Mouse (Mus musculus) intestine, embryonic 16.5 days (tissue): ENCODE data around the gene Camsap2. TPM values are rescaled to one million over a fixed set of nuclear protein-coding genes. Genes with fewer than 3 reads are reported as not detected.

Experiments used
- ATAC-seq: fragments of 200-750 bp; cut with Nextera tagmentation; 2 replicates; pipeline ENCODE4 v1.8.0; 2017; ENCODE audit warnings: moderate TSS enrichment, moderate library complexity
- H3K27ac ChIP-seq: fragments of 300-500 bp; sonication (generic); 2 replicates; pipeline ENCODE4 v1.5.1; 2014; ENCODE audit warnings: mild to moderate bottlenecking, low read length
- H3K27me3 ChIP-seq: fragments of 300-500 bp; sonication (generic); replicated peaks from 2 replicates; pipeline ENCODE4 v1.6.1; 2014; ENCODE audit warnings: low read length, control low read depth, mixed read lengths; ENCODE audit not compliant: control insufficient read depth, insufficient read depth
- H3K36me3 ChIP-seq: fragments of 300-500 bp; sonication (generic); 2 replicates; pipeline ENCODE4 v1.6.1; 2014; ENCODE audit warnings: low read length, control low read depth; ENCODE audit not compliant: control insufficient read depth, insufficient read depth
- H3K4me1 ChIP-seq: fragments of 300-500 bp; sonication (generic); 2 replicates; pipeline ENCODE4 v1.6.1; 2014; ENCODE audit warnings: low read length, control low read depth, mixed read lengths; ENCODE audit not compliant: control insufficient read depth, insufficient read depth
- H3K4me2 ChIP-seq: fragments of 300-500 bp; sonication (generic); 2 replicates; pipeline ENCODE4 v1.6.1; 2014; ENCODE audit warnings: low read depth, low read length, control low read depth
- H3K4me3 ChIP-seq: fragments of 300-500 bp; sonication (generic); 2 replicates; pipeline ENCODE4 v1.5.1; 2014; ENCODE audit warnings: mild to moderate bottlenecking, low read length
- H3K9ac ChIP-seq: fragments of 300-500 bp; sonication (generic); 2 replicates; pipeline ENCODE4 v1.6.1; 2014; ENCODE audit warnings: low read depth, low read length
- H3K9me3 ChIP-seq: fragments of 300-500 bp; sonication (generic); 2 replicates; pipeline ENCODE4 v1.6.1; 2016; ENCODE audit warnings: low read length, control low read depth; ENCODE audit not compliant: control insufficient read depth
- WGBS: fragments of 180-500 bp; shearing (Covaris S2); extraction: QIAGEN DNeasy Blood & Tissue Kit; methylation state at CpG from one replicate; pipeline ENCODE4 v1.1.7; 2014; 5-methylcytosine and 5-hydroxymethylcytosine counted together
- polyA plus RNA-seq: library from polyadenylated mRNA; unstranded; fragments of >200 nt; fragmentation: Nextera tagmentation; extraction: Ambion mirVana; gene quantifications from 2 replicates; pipeline ENCODE4 v1.2.1, GENCODE M21; 2015

Gene Camsap2
- polyA plus RNA-seq, 1 experiment from 2014 or later = 3.9 TPM

- H3K36me3 ChIP-seq = no peaks in the 10 kb centered on the region
- no peaks in the 10 kb centered on the region for H3K9me3 ChIP-seq
- H3K27me3 ChIP-seq = no peaks in the 10 kb centered on the region
- H3K4me2 ChIP-seq = no peak overlapping the region
- no peak overlapping the region for H3K27ac ChIP-seq
- ATAC-seq = no peak
- no peak overlapping the region for H3K4me3 ChIP-seq
- WGBS = 92% methylated on average over 4 of the region's 4 CpGs
- peaks cover 13% of the 10 kb centered on the region for H3K4me1 ChIP-seq
- H3K9ac ChIP-seq = no peak overlapping the region
These were observed 14.1 kb downstream of the Camsap2 start for GRCm38 (mm10) chr1:136331836-136332235.

GRCm38 (mm10) chr1:136329426-136329825 lies 16.5 kb downstream of the Camsap2 start:
- H3K4me2 ChIP-seq = no peak overlapping the region
- no peak for ATAC-seq
- no peaks in the 10 kb centered on the region for H3K36me3 ChIP-seq
- H3K9ac ChIP-seq = no peak overlapping the region
- 90% methylated on average over 4 of the region's 4 CpGs for WGBS
- H3K4me3 ChIP-seq = no peak overlapping the region
- H3K9me3 ChIP-seq = no peaks in the 10 kb centered on the region
- H3K27me3 ChIP-seq = no peaks in the 10 kb centered on the region
- H3K27ac ChIP-seq = no peak overlapping the region
- H3K4me1 ChIP-seq = peaks cover 21% of the 10 kb centered on the region

GRCm38 (mm10) chr1:136328640-136329039 lies 17.3 kb downstream of the Camsap2 start:
- no peak overlapping the region for H3K4me3 ChIP-seq
- 72% methylated on average over 2 of the region's 2 CpGs for WGBS
- ATAC-seq = no peak
- H3K9me3 ChIP-seq = no peaks in the 10 kb centered on the region
- no peak overlapping the region for H3K9ac ChIP-seq
- no peak overlapping the region for H3K27ac ChIP-seq
- H3K4me2 ChIP-seq = no peak overlapping the region
- H3K36me3 ChIP-seq = no peaks in the 10 kb centered on the region
- H3K4me1 ChIP-seq = peaks cover 21% of the 10 kb centered on the region
- H3K27me3 ChIP-seq = no peaks in the 10 kb centered on the region

GRCm38 (mm10) chr1:136327638-136328037 lies 18.3 kb downstream of the Camsap2 start:
- Histone ChIP-seq H3K4me2 (no peak overlapping the region), H3K9ac (no peak overlapping the region), H3K27me3 (no peaks in the 10 kb centered on the region), H3K4me1 (peaks cover 21% of the 10 kb centered on the region), H3K4me3 (no peak overlapping the region), H3K36me3 (no peaks in the 10 kb centered on the region), H3K27ac (no peak overlapping the region), H3K9me3 (no peaks in the 10 kb centered on the region)
- 39% methylated on average over 3 of the region's 3 CpGs for WGBS
- ATAC-seq = peak; percentile 78

GRCm38 (mm10) chr1:136325933-136326332 lies 20.0 kb downstream of the Camsap2 start:
- Histone ChIP-seq H3K4me3 (no peak overlapping the region), H3K9ac (0 out of 2 replicates have a peak overlapping the region, but pooled peaks have one; percentile 14), H3K27me3 (no peaks in the 10 kb centered on the region), H3K36me3 (no peaks in the 10 kb centered on the region), H3K27ac (no peak overlapping the region; the same call in 1 of the 2 replicates), H3K4me2 (no peak overlapping the region), H3K4me1 (peaks cover 21% of the 10 kb centered on the region), H3K9me3 (no peaks in the 10 kb centered on the region)
- peak; percentile 51; the same call in 1 of the 2 replicates for ATAC-seq
- WGBS = 21% methylated on average over 4 of the region's 4 CpGs

GRCm38 (mm10) chr1:136322331-136322730 lies 23.6 kb downstream of the Camsap2 start:
- no peak for ATAC-seq
- Histone ChIP-seq H3K9ac (no peak overlapping the region), H3K36me3 (no peaks in the 10 kb centered on the region), H3K4me2 (no peak overlapping the region), H3K9me3 (no peaks in the 10 kb centered on the region), H3K4me1 (peaks cover 12% of the 10 kb centered on the region), H3K4me3 (no peak overlapping the region), H3K27ac (no peak overlapping the region), H3K27me3 (no peaks in the 10 kb centered on the region)
- 93% methylated on average over 4 of the region's 4 CpGs for WGBS

GRCm38 (mm10) chr1:136316317-136316716 lies 29.6 kb downstream of the Camsap2 start:
- no peaks in the 10 kb centered on the region for H3K4me1 ChIP-seq
- H3K9me3 ChIP-seq = no peaks in the 10 kb centered on the region
- no peak overlapping the region for H3K27ac ChIP-seq
- no peak for ATAC-seq
- H3K36me3 ChIP-seq = no peaks in the 10 kb centered on the region
- no peaks in the 10 kb centered on the region for H3K27me3 ChIP-seq
- no peak overlapping the region for H3K4me2 ChIP-seq
- no peak overlapping the region for H3K4me3 ChIP-seq
- no peak overlapping the region for H3K9ac ChIP-seq

- WGBS = 91% methylated on average over 5 of the region's 5 CpGs
These were observed 36.7 kb downstream of the Camsap2 start for GRCm38 (mm10) chr1:136309193-136309592.

GRCm38 (mm10) chr1:136306424-136306823 lies 39.5 kb downstream of the Camsap2 start:
- 0 out of 2 replicates have a peak, but pooled peaks have one; percentile 23 for ATAC-seq
- Histone ChIP-seq H3K9me3 (no peaks in the 10 kb centered on the region), H3K36me3 (peaks cover 3% of the 10 kb centered on the region; the same call in 1 of the 2 replicates), H3K27ac (no peak overlapping the region), H3K4me1 (no peaks in the 10 kb centered on the region), H3K9ac (no peak overlapping the region), H3K27me3 (no peaks in the 10 kb centered on the region), H3K4me3 (no peak overlapping the region), H3K4me2 (no peak overlapping the region)
- 85% methylated on average over 3 of the region's 3 CpGs for WGBS

More at GRCm38 (mm10) chr1:136309193-136309592, 36.7 kb downstream of the Camsap2 start:
- ATAC-seq = no peak
- no peaks in the 10 kb centered on the region for H3K4me1 ChIP-seq
- no peak overlapping the region for H3K9ac ChIP-seq
- H3K4me3 ChIP-seq = no peak overlapping the region
- no peaks in the 10 kb centered on the region for H3K27me3 ChIP-seq
- no peaks in the 10 kb centered on the region for H3K9me3 ChIP-seq
- no peak overlapping the region for H3K27ac ChIP-seq
- H3K36me3 ChIP-seq = no peaks in the 10 kb centered on the region
- no peak overlapping the region for H3K4me2 ChIP-seq

GRCm38 (mm10) chr1:136293961-136294360 lies 51.9 kb downstream of the Camsap2 start:
- no peaks in the 10 kb centered on the region for H3K36me3 ChIP-seq
- H3K9ac ChIP-seq = no peak overlapping the region
- no peak overlapping the region for H3K4me2 ChIP-seq
- H3K4me3 ChIP-seq = no peak overlapping the region
- no peaks in the 10 kb centered on the region for H3K4me1 ChIP-seq
- no peaks in the 10 kb centered on the region for H3K9me3 ChIP-seq
- no peak overlapping the region for H3K27ac ChIP-seq
- no peaks in the 10 kb centered on the region for H3K27me3 ChIP-seq
- no peak for ATAC-seq
